Mouse (Mus musculus): Measurements from ENCODE around the gene Rho.

DNA sequence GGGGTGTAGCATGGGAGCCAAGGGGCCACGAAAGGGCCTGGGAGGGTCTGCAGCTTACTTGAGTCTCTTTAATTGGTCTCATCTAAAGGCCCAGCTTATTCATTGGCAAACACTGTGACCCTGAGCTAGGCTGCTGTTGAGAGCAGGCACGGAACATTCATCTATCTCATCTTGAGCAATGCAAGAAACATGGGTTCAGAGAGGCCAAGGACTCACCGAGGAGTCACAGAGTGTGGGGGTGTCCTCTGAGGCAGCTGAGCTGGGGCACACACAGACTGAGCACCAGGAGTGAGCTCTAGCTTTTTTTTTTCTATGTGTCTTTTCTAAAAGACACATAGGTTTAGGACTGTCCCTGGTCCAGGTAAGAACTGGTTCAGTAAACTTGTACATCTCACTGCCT is 843 bp downstream of the Rho start:
- TF ChIP-seq GATA1 (IDR thresholded peaks at IDR 0.05; ENCODE audit: borderline replicate concordance, low read length): no peak
- no peak for TF ChIP-seq CTCF (IDR thresholded peaks at IDR 0.05; ENCODE audit: low read depth, low read length)
- TF ChIP-seq GATA2 (IDR thresholded peaks at IDR 0.05; ENCODE audit: borderline replicate concordance, low read depth, low read length): no peak
- TF ChIP-seq POLR2AphosphoS5 (IDR thresholded peaks at IDR 0.05; ENCODE audit: insufficient replicate concordance, low read depth, low read length): no peak
- TF ChIP-seq TAL1 (conservative IDR thresholded peaks at IDR 0.05; ENCODE audit: low read depth, low read length): no peak
